Mouse (Mus musculus): ENCODE data around the gene Iqsec1. TPM values are rescaled to one million over a fixed set of nuclear protein-coding genes. Genes with fewer than 3 reads are reported as not detected.
A peak's percentile ranks its signal among the peaks of the same experiment; 100 is the strongest.

The Iqsec1 gene
- polyA plus RNA-seq, 1 experiment, result 124 TPM

DNA sequence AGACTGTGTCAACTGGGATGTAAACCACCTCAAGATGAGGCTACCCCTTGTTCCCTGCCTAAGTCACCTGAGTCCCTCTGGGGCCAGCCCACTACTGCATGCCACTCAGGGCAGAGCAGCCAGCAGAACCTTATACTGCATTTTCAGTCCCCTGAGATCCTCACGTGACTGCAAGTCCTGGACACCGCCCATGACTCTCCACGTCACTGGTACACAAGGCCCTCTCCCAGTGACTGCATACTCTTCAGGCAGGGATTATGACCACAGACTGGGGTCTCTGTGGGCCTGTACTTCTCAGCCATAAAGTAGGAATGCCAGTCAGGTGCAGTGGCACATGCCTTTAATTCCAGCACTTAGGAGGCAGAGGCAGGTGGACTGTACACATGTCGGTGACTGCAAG, 281.3 kb downstream of the Iqsec1 start:
- WGBS, result 98% methylated on average over 4 of the region's 4 CpGs
- H3K4me1 ChIP-seq (replicated peaks; ENCODE audit: control insufficient read depth, insufficient read depth, low read length), result peaks cover 23% of the 10 kb centered on the region
- no peak for TF ChIP-seq POLR2A (IDR thresholded peaks at IDR 0.05; ENCODE audit: control insufficient read depth, extremely low read depth, insufficient read depth, low read length, poor library complexity)
- no peak for TF ChIP-seq CTCF (IDR thresholded peaks at IDR 0.05; ENCODE audit: borderline replicate concordance, control insufficient read depth, extremely low read depth, insufficient read depth, low read length, poor library complexity)
- no peaks in the 10 kb centered on the region for H3K36me3 ChIP-seq (ENCODE audit: control insufficient read depth, insufficient read depth, low read length)
- no peak overlapping the region for H3K27ac ChIP-seq (ENCODE audit: control insufficient read depth, insufficient read depth, low read length)
- H3K4me3 ChIP-seq (ENCODE audit: control insufficient read depth, insufficient read depth, low read length), result no peak overlapping the region
- H3K27me3 ChIP-seq (ENCODE audit: control insufficient read depth, insufficient read depth, low read length), result no peaks in the 10 kb centered on the region
- DNase-seq, result no peak

DNA sequence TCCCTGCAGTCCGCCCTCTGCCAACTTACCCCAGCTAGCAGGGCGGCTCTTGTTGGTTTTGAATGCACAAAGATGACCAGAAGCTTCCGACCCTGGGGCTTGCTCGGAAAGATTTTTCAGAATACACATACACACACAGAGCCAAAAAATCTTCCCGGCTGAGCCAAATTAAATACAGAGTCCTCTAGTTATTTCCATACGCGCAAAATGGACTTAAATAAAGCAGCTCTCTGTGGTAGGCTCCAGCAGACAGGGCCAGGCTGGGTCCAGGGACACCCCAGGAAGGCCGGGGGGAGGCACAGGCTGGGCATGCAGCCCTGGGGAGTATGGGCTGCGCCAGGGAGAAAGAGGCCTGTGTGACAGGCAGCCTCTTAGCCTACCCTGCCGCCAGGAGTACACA, 282.0 kb downstream of the Iqsec1 start:
- no peaks in the 10 kb centered on the region for H3K36me3 ChIP-seq (ENCODE audit: control insufficient read depth, insufficient read depth, low read length)
- no peak for DNase-seq
- H3K4me3 ChIP-seq (ENCODE audit: control insufficient read depth, insufficient read depth, low read length), result no peak overlapping the region
- H3K4me1 ChIP-seq (replicated peaks; ENCODE audit: control insufficient read depth, insufficient read depth, low read length), result peaks cover 24% of the 10 kb centered on the region
- WGBS, result 92% methylated on average over 10 of the region's 10 CpGs
- no peak overlapping the region for H3K27ac ChIP-seq (ENCODE audit: control insufficient read depth, insufficient read depth, low read length)
- H3K27me3 ChIP-seq (ENCODE audit: control insufficient read depth, insufficient read depth, low read length), result no peaks in the 10 kb centered on the region
- TF ChIP-seq CTCF (IDR thresholded peaks at IDR 0.05; ENCODE audit: borderline replicate concordance, control insufficient read depth, extremely low read depth, insufficient read depth, low read length, poor library complexity) (no peak), POLR2A (IDR thresholded peaks at IDR 0.05; ENCODE audit: control insufficient read depth, extremely low read depth, insufficient read depth, low read length, poor library complexity) (no peak)

DNA sequence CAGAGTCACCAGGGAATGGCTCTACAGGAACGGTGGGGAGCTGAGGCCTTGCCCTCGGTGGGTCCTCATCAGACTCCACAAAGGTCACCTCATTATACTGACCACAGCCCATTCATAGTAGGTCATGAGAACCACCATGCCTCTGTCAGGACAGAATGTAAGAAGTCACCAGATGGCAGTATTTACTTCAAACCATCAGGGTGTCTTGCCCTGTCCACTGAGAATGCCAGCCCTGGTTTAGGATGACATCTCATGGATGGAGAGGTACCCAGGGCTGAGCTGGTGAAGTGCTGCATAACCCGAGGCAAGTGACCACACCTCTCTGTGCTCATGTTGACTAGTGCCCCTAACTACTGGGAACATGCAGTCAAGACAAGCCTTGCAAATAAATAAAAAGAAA, 282.7 kb downstream of the Iqsec1 start:
- no peak for DNase-seq
- no peaks in the 10 kb centered on the region for H3K36me3 ChIP-seq (ENCODE audit: control insufficient read depth, insufficient read depth, low read length)
- H3K4me3 ChIP-seq (ENCODE audit: control insufficient read depth, insufficient read depth, low read length), result no peak overlapping the region
- no peak overlapping the region for H3K27ac ChIP-seq (ENCODE audit: control insufficient read depth, insufficient read depth, low read length)
- H3K27me3 ChIP-seq (ENCODE audit: control insufficient read depth, insufficient read depth, low read length), result no peaks in the 10 kb centered on the region
- WGBS, result 82% methylated on average over 3 of the region's 3 CpGs
- peaks cover 30% of the 10 kb centered on the region for H3K4me1 ChIP-seq (replicated peaks; ENCODE audit: control insufficient read depth, insufficient read depth, low read length)
- TF ChIP-seq CTCF (IDR thresholded peaks at IDR 0.05; ENCODE audit: borderline replicate concordance, control insufficient read depth, extremely low read depth, insufficient read depth, low read length, poor library complexity) (no peak), POLR2A (IDR thresholded peaks at IDR 0.05; ENCODE audit: control insufficient read depth, extremely low read depth, insufficient read depth, low read length, poor library complexity) (no peak)

- no peak overlapping the region for H3K4me3 ChIP-seq (ENCODE audit: control insufficient read depth, insufficient read depth, low read length)
- H3K4me1 ChIP-seq (replicated peaks; ENCODE audit: control insufficient read depth, insufficient read depth, low read length), result peaks cover 35% of the 10 kb centered on the region
- no peak for TF ChIP-seq POLR2A (IDR thresholded peaks at IDR 0.05; ENCODE audit: control insufficient read depth, extremely low read depth, insufficient read depth, low read length, poor library complexity)
- no peak for TF ChIP-seq CTCF (IDR thresholded peaks at IDR 0.05; ENCODE audit: borderline replicate concordance, control insufficient read depth, extremely low read depth, insufficient read depth, low read length, poor library complexity)
- WGBS, result 33% methylated on average over 2 of the region's 2 CpGs
- no peaks in the 10 kb centered on the region for H3K36me3 ChIP-seq (ENCODE audit: control insufficient read depth, insufficient read depth, low read length)
- no peak for DNase-seq
- H3K27me3 ChIP-seq (ENCODE audit: control insufficient read depth, insufficient read depth, low read length), result no peaks in the 10 kb centered on the region
- H3K27ac ChIP-seq (ENCODE audit: control insufficient read depth, insufficient read depth, low read length), result 0 out of 2 replicates have a peak overlapping the region, but pooled peaks have one; percentile 18
Measured at GRCm38 (mm10) chr6:90704705-90705344, 283.7 kb downstream of the Iqsec1 start.

GRCm38 (mm10) chr6:90703782-90704181, 284.7 kb downstream of the Iqsec1 start:
- no peaks in the 10 kb centered on the region for H3K27me3 ChIP-seq (ENCODE audit: control insufficient read depth, insufficient read depth, low read length)
- WGBS, result 93% methylated on average over 2 of the region's 2 CpGs
- H3K4me1 ChIP-seq (replicated peaks; ENCODE audit: control insufficient read depth, insufficient read depth, low read length), result peaks cover 44% of the 10 kb centered on the region
- no peak overlapping the region for H3K27ac ChIP-seq (ENCODE audit: control insufficient read depth, insufficient read depth, low read length)
- no peak for DNase-seq
- H3K36me3 ChIP-seq (ENCODE audit: control insufficient read depth, insufficient read depth, low read length), result no peaks in the 10 kb centered on the region
- H3K4me3 ChIP-seq (ENCODE audit: control insufficient read depth, insufficient read depth, low read length), result no peak overlapping the region
- TF ChIP-seq POLR2A (IDR thresholded peaks at IDR 0.05; ENCODE audit: control insufficient read depth, extremely low read depth, insufficient read depth, low read length, poor library complexity), result no peak

- H3K4me1 ChIP-seq (replicated peaks; ENCODE audit: control insufficient read depth, insufficient read depth, low read length), result peaks cover 45% of the 10 kb centered on the region
- no peak for DNase-seq
- TF ChIP-seq POLR2A (IDR thresholded peaks at IDR 0.05; ENCODE audit: control insufficient read depth, extremely low read depth, insufficient read depth, low read length, poor library complexity), result no peak
- TF ChIP-seq CTCF (IDR thresholded peaks at IDR 0.05; ENCODE audit: borderline replicate concordance, control insufficient read depth, extremely low read depth, insufficient read depth, low read length, poor library complexity), result no peak
- no peak overlapping the region for H3K27ac ChIP-seq (ENCODE audit: control insufficient read depth, insufficient read depth, low read length)
- H3K4me3 ChIP-seq (ENCODE audit: control insufficient read depth, insufficient read depth, low read length), result no peak overlapping the region
- 85% methylated on average over 4 of the region's 4 CpGs for WGBS
- H3K27me3 ChIP-seq (ENCODE audit: control insufficient read depth, insufficient read depth, low read length), result no peaks in the 10 kb centered on the region
- H3K36me3 ChIP-seq (ENCODE audit: control insufficient read depth, insufficient read depth, low read length), result no peaks in the 10 kb centered on the region
Measured at GRCm38 (mm10) chr6:90702837-90703735, 285.4 kb downstream of the Iqsec1 start.
